In genomic region chr4:58551820-58552219, GRCm38 (mm10) we compare ENCODE assay signal across 8 mouse cellular contexts. TPM values are rescaled to one million over a fixed set of nuclear protein-coding genes. Genes with fewer than 3 reads are reported as not detected.
DNase-seq lines count a peak whose midpoint lies in the region; ATAC-seq lines count a peak whose summit lies in the region.

No protein-coding gene starts in this region.

- peak overlapping the region; percentile 97 for H3K27ac ChIP-seq in embryonic facial prominence, embryonic 12.5 days
- no peak overlapping the region for H3K27ac ChIP-seq in heart, embryonic 11.5 days (ENCODE audit: low read depth, low read length)
- peak overlapping the region; percentile 80; the same call in 1 of the 2 replicates for H3K27ac ChIP-seq in kidney, embryonic 14.5 days (ENCODE audit: low read depth, low read length)
- H3K27ac ChIP-seq in liver, embryonic 13.5 days: no peak overlapping the region

- no peaks in the 10 kb centered on the region for H3K9me3 ChIP-seq in embryonic facial prominence, embryonic 12.5 days
- no peaks in the 10 kb centered on the region for H3K9me3 ChIP-seq in heart, embryonic 11.5 days (replicated peaks; ENCODE audit: control insufficient read depth, low read length)
- no peaks in the 10 kb centered on the region for H3K9me3 ChIP-seq in kidney, embryonic 14.5 days (ENCODE audit: control insufficient read depth, low read length)
- no peaks in the 10 kb centered on the region for H3K9me3 ChIP-seq in liver, embryonic 13.5 days (replicated peaks)

- under 1% methylated on average over 4 of the region's 4 CpGs for WGBS in embryonic facial prominence, embryonic 12.5 days
- WGBS in heart, embryonic 11.5 days (ENCODE audit: insufficient replicate concordance): 2% methylated on average over 4 of the region's 4 CpGs
- 8% methylated on average over 4 of the region's 4 CpGs for WGBS in kidney, embryonic 14.5 days
- 3% methylated on average over 4 of the region's 4 CpGs for WGBS in liver, embryonic 13.5 days (ENCODE audit: insufficient replicate concordance)

- no peaks in the 10 kb centered on the region for H3K36me3 ChIP-seq in embryonic facial prominence, embryonic 12.5 days
- H3K36me3 ChIP-seq in heart, embryonic 11.5 days (ENCODE audit: control insufficient read depth, insufficient read depth, low read length): no peaks in the 10 kb centered on the region
- H3K36me3 ChIP-seq in kidney, embryonic 14.5 days (ENCODE audit: control insufficient read depth, insufficient read depth, low read length): no peaks in the 10 kb centered on the region; the same call in 1 of the 2 replicates
- no peaks in the 10 kb centered on the region for H3K36me3 ChIP-seq in liver, embryonic 13.5 days

- ATAC-seq in cerebellum, adult (ENCODE audit: insufficient number of reproducible peaks, low FRiP score, low TSS enrichment): no peak
- ATAC-seq in embryonic facial prominence, embryonic 12.5 days (ENCODE audit: insufficient number of reproducible peaks, insufficient read depth, low FRiP score, low TSS enrichment): no peak
- no peak for ATAC-seq in heart, embryonic 11.5 days (replicated peaks; ENCODE audit: insufficient number of reproducible peaks, low FRiP score, low TSS enrichment)
- no peak for ATAC-seq in kidney, embryonic 14.5 days (ENCODE audit: low FRiP score, low TSS enrichment)
- ATAC-seq in liver, embryonic 13.5 days (ENCODE audit: low read depth): no peak

- peaks cover 46% of the 10 kb centered on the region for H3K4me1 ChIP-seq in embryonic facial prominence, embryonic 12.5 days
- H3K4me1 ChIP-seq in heart, embryonic 11.5 days (ENCODE audit: control insufficient read depth, insufficient read depth, low read length): peaks cover 13% of the 10 kb centered on the region
- peaks cover 5% of the 10 kb centered on the region; the same call in 1 of the 2 replicates for H3K4me1 ChIP-seq in kidney, embryonic 14.5 days (ENCODE audit: control insufficient read depth, insufficient read depth, low read length)
- peaks cover 9% of the 10 kb centered on the region; the same call in 1 of the 2 replicates for H3K4me1 ChIP-seq in liver, embryonic 13.5 days (replicated peaks)

- peak overlapping the region; percentile 82 for H3K9ac ChIP-seq in embryonic facial prominence, embryonic 12.5 days
- H3K9ac ChIP-seq in heart, embryonic 11.5 days (ENCODE audit: low read depth, low read length): peak overlapping the region; percentile 72; the same call in 1 of the 2 replicates
- peak overlapping the region; percentile 81; the same call in 1 of the 2 replicates for H3K9ac ChIP-seq in kidney, embryonic 14.5 days (ENCODE audit: low read depth, low read length)
- no peak overlapping the region for H3K9ac ChIP-seq in liver, embryonic 13.5 days

- peak overlapping the region; percentile 79 for H3K4me3 ChIP-seq in embryonic facial prominence, embryonic 12.5 days
- H3K4me3 ChIP-seq in heart, embryonic 11.5 days (ENCODE audit: low read depth, low read length): peak overlapping the region; percentile 64
- H3K4me3 ChIP-seq in kidney, embryonic 14.5 days (ENCODE audit: low read length): peak overlapping the region; percentile 73; the same call in 1 of the 2 replicates
- H3K4me3 ChIP-seq in liver, embryonic 13.5 days (replicated peaks): peak overlapping the region; percentile 60; the same call in 1 of the 2 replicates

- peak; percentile 8 for DNase-seq in cerebellum, adult 11 months
- DNase-seq in liver, embryonic 13.5 days: no peak
- peak; percentile 90 for DNase-seq in neural tube, embryonic 10.5 days (ENCODE audit: extremely low spot score, low spot score)
- peak; percentile 93 for DNase-seq in testis, postnatal 10 days (ENCODE audit: low spot score)

- H3K27me3 ChIP-seq in embryonic facial prominence, embryonic 12.5 days: no peaks in the 10 kb centered on the region
- H3K27me3 ChIP-seq in heart, embryonic 11.5 days (ENCODE audit: control insufficient read depth, insufficient read depth, low read length): no peaks in the 10 kb centered on the region
- H3K27me3 ChIP-seq in kidney, embryonic 14.5 days (ENCODE audit: control insufficient read depth, insufficient read depth, low read length): no peaks in the 10 kb centered on the region
- peaks cover 32% of the 10 kb centered on the region for H3K27me3 ChIP-seq in liver, embryonic 13.5 days

- peak overlapping the region; percentile 64 for H3K4me2 ChIP-seq in embryonic facial prominence, embryonic 12.5 days (replicated peaks)
- H3K4me2 ChIP-seq in heart, embryonic 11.5 days: peak overlapping the region; percentile 98
- H3K4me2 ChIP-seq in kidney, embryonic 14.5 days (replicated peaks; ENCODE audit: low read depth, low read length): peak overlapping the region; percentile 93
- peak overlapping the region; percentile 76 for H3K4me2 ChIP-seq in liver, embryonic 13.5 days

RNA-seq across cellular contexts. Expression of gene Lpar1, which starts 1.9 kb away (rescaled TPM):
- 194 and 195 TPM in 2 replicates for polyA plus RNA-seq in embryonic facial prominence, embryonic 12.5 days (2016; fragmentation: Nextera tagmentation; extraction: Ambion mirVana)
- 20.5 and 21.7 TPM in 2 replicates for polyA plus RNA-seq in heart, embryonic 11.5 days (2014; fragmentation: Nextera tagmentation; extraction: Ambion mirVana)
- polyA plus RNA-seq in kidney, embryonic 14.5 days (2014; fragmentation: Nextera tagmentation; extraction: Ambion mirVana): 30.0 and 37.4 TPM in 2 replicates
- polyA plus RNA-seq in liver, embryonic 13.5 days (2015; fragmentation: Nextera tagmentation; extraction: Ambion mirVana): 4.5 TPM in 2 replicates

Comparison
In these comparisons a context has a peak if more than half of its experiments do, and no peak if none do; other contexts are left out.
1. H3K27ac ChIP-seq: peak in embryonic facial prominence, embryonic 12.5 days (single experiment) and kidney, embryonic 14.5 days (single experiment); none in heart, embryonic 11.5 days (single experiment) and liver, embryonic 13.5 days (single experiment).
2. Peak in every context shown above with its lines, with median percentiles within 50 percentile points of each other: H3K4me2 ChIP-seq and H3K4me3 ChIP-seq.